Mouse (Mus musculus) v-Abl transformed pro-B cells (cell line): ENCODE results near the gene Plin3.

Experiments
- in situ Hi-C, 2 experiments: fragments of 400-800 bp; cut with MboI; formaldehyde crosslinking; loops; one replicate each; pipeline ENCODE4 v1.15.1; 2025; ENCODE audit not compliant: unreplicated experiment in 2 of 2

Gene Plin3

DNA sequence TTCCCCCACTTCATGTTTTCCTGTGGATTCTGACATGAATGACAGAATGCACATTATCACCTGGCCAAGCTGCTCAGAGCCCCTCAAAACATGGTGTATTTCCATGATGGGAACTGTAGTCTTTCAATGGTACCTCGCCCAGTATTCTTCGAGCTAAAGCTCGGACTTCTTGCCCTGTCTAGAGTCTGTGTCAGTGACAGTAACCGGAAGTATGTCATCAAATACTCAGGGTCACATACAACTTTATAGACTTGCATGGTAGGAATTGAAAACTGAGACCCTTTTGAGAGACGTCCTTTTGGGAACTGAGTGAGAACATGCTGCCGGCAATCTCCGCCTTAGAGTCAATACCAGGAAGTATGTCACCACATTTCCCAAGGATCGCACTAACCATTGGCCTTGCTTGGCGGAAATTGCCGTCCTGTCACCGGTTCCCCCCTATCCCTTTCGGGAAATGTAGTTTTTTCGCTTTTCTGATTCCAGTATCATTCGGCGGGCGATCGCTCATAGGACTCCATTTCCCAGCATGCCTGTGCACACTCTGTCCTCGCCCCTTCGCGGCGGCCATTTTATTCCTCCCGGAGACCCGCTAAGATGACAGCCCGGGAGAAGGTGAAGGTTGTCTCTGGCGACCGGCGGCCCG, 36.3 kb downstream of the Plin3 start, which contains the start of gene Fem1a:
TSS of gene Fem1a (plus strand) at position 572 of the 643 bp plus-strand sequence.
- in situ Hi-C loops: loop anchor here in 1 of 2 experiments (5.0 to 10.0 kb wide), 3 partner anchors 124 to 552 kb away; partner anchors contain the start of gene Yju2

DNA sequence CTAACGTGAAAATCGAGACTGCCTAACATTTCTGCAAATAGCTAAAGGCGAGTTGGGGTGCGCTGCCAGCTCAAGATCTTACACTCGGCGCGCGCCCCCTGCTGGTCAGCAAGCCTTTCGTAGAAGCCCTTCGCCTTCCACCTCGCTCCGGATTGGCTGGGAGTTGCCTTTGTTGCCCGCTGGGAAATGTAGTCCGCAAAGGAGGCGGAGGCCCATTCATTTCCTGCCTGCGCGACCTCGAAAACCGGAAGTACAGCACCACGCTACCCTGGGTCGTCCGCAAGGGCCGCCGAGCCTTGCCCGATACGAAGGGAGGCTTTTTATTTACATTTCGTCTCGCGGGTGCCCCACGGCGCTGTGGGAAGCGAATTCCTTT, 36.8 kb downstream of the Plin3 start:
- in situ Hi-C loops: loop anchor here in 1 of 2 experiments (5.0 to 10.0 kb wide), 3 partner anchors 124 to 551 kb away; partner anchors contain the start of gene Yju2

DNA sequence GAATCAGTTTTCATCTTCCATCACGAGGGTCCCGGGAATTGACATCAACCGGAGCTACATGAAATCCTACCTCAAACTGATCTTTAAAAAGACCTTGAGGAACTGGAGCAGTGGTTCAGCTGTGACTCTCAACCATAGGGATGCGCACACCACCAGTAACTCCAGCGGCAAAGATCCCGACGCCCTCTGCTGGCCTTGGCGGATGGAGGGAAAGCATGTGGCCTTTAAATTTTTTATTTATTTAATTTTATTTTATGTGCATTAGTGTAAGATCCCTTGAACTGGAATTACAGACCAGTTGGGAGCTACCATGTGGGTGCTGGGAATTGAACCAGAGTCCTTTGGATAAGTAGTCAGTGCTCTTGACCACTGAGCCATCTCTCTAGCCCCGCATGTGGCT, 37.2 kb downstream of the Plin3 start:
- in situ Hi-C loops: loop anchor here in 1 of 2 experiments (5.0 to 10.0 kb wide), 3 partner anchors 123 to 551 kb away; partner anchors contain the start of gene Yju2

DNA sequence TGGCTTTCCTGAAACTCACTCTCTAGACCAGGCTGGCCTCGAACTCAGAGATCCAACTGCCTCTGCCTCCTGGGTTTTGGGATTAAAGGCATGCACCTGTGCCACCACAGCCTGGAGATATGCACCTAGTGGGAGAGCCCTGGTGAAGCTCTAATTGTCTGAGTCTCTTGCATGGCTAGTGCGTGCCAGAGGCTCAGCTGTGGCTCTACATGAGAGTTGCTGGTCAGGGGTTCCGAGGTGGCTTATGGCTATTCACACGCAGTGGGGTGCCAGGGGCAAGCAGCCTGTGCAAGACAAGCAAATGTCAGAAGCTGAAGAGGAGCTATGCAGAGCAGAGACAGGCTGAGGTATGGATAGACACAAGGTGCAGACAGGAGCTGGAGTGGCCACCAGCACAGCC, 38.0 kb downstream of the Plin3 start:
- in situ Hi-C loops: loop anchor here (5.0 to 10.0 kb wide), 3 partner anchors 122 to 550 kb away; partner anchors contain the start of gene Yju2 (in 1 of the 2)

DNA sequence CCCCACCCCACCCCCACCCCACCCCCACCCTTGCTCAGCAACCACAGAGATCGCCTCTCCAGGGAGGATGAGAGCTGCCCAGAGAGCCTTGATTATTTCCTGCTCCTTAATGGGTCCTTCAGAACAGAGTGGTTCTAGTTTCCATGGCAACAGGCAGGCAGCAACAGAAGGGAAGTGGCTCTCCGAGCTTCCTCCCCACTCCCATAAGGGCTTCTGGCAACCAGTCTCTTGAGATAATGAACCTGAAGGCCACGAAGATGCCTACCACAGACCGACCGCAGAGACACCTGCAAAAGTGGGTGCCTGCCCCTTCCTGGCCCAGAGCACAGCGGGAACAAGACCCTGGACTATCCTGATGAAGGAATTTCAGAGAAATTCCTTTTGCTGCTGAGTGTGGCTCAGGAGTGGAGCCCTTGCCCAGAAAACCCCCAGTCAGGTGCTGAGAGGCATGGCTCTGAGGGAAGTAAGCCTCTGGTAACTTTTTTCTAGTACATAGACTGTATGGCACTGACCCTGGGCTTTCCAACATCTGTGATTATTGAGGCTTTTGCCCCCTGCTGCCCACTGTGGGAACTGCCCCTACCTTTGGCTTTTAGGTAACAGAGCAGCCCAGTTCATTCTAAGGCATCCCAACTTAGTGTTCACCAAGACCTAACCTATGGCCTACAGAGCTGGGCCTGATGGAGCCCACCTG, 41.4 kb downstream of the Plin3 start:
- in situ Hi-C loops: loop anchor here (5.0 to 10.0 kb wide), 2 partner anchors 119 to 546 kb away; no protein-coding TSS in a partner anchor

DNA sequence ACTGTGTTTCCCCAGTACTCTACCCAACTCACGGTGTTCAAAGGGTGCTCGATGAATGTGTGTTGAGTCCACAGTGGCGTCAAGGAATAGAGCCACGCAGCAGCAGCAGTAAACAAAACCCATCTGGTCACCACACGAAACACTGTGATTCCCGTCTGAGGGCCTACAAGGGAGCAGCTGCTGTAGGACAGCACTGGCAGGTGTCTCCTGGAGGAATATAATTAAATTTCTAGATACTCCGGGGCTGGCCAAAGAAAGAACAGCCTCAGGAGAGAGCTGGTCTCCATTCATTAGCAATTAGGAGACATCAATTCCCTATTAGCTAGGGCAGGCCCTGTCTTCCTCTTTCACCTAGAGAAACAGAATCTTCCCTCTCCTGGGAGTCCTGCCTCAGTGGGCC, 47.1 kb downstream of the Plin3 start:
- in situ Hi-C loops: loop anchor here in 1 of 2 experiments (5.0 to 25.0 kb wide), 2 partner anchors 38 to 533 kb away; partner anchors contain the start of gene Pot1b

DNA sequence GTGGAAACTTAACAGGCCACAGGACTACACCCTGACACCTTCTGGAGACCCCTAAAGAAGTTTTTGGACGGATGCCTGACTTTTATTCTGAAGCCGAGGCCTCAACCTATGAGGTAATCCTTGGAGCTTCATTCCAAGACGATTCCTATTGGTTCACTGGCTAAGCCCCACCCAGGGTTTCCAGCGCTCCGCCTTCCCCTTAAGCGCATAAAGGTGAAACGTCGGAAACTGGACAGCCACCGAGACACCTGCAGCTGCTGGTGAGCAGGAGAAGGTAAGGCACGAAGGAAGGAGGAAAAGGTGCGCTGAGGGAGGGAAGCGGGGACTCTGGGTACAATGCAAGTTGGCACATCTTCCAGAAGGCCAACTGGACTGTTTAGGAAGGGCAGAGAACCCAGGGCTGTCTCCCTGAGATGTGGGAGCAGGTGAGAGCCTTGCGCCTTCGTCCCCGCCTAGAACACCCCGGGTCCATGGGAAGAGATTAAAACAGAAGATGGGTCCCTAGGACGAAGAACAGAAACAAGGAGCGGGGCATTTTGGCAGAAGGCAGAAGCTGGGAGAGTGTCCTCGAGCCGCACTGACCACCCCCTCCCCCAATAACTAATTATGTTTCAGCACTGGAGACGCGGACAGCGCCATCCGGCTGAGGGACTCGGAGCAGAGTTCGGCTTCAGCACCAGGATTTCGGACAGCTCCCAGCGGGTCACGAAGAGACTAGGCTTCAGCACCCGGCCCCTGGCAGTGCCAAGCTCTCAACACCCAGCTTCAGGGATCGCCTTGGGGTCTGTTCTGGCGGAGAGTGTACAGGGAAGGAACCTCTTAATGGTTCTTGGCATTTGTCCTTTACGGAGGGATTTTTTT, 50.9 kb downstream of the Plin3 start:
- in situ Hi-C loops: loop anchor here in 1 of 2 experiments (25.0 kb wide), 1 partner anchor 529 kb away; the partner anchor contains the start of gene Pot1b

DNA sequence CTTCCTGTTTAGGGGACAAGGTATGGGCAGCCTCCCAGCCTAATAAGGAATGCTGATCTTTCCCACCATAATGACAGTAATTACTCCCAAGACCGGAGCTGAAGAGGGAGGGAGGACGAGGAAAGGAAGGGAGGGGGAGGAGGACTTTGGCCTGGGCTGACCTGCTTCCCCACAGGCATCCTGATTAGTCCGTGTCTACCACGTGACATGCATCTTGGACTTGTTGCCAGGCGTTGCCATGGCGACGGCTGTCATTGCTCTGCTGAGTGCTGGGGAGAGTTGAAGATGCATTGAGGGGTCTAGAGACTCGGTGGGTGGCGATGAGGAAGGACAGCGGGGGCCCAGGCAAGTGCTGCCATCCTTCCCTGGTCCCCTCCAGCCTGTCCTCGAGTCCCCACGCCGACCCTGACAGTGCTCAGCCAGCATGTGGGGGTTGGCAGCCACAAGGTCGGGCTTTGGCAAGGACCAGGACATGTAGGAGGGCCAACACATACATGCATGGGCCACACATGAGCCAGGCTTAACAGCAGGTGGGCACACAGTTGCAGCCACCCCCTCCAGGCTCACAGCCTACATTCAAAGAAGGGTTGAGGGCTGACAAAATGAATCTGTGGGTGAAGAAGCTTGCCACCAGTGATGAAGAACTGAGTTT, 58.7 kb downstream of the Plin3 start:
- in situ Hi-C loops: loop anchor here in 1 of 2 experiments (25.0 kb wide), 1 partner anchor 522 kb away; the partner anchor contains the start of gene Pot1b

DNA sequence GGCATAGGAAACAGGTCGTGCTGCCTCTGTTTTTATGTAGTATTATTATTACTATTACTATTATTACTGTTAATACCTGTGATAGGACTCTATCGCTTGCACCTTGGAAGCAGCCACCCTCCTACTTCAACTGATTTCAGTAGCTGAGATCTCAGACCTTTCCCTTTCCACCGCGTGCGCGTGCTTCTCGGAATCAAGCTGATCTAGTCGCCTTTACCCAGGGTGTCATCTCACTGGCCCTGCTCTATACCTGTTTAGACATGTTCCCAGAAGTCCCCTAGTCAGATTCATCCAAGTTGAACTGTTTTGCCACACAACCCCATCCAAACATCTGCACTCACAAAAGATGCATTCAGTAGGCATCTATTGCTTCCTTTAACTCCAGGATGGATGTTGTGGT, 59.3 kb downstream of the Plin3 start:
- in situ Hi-C loops: loop anchor here in 1 of 2 experiments (25.0 kb wide), 1 partner anchor 521 kb away; the partner anchor contains the start of gene Pot1b

DNA sequence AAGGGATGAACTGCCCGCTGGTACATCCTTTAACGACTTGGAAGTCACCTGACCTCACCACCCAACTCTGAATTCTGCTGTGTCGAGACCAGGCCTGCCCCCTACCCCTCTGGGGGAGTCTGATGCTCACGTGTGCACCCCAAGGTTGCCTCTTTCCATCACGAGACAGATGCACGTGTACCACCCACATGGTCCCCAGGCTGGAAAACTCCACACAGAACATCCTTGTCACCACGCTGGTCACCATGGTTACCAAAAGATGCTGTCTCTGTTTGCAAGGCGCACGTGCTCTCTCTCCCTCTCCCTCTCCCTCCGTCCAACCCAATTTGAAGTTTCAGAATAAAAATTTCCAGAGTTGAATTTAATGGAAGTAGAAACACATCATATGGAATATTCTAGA, 62.7 kb downstream of the Plin3 start:
- in situ Hi-C loops: loop anchor here in 1 of 2 experiments (25.0 kb wide), 1 partner anchor 518 kb away; the partner anchor contains the start of gene Pot1b
